Mouse (Mus musculus): ENCODE results near the gene Zfp541. TPM values are rescaled to one million over a fixed set of nuclear protein-coding genes. Genes with fewer than 3 reads are reported as not detected.

Gene Zfp541
- polyA plus RNA-seq, 1 experiment from 2014 or later: 0.14 TPM

DNA sequence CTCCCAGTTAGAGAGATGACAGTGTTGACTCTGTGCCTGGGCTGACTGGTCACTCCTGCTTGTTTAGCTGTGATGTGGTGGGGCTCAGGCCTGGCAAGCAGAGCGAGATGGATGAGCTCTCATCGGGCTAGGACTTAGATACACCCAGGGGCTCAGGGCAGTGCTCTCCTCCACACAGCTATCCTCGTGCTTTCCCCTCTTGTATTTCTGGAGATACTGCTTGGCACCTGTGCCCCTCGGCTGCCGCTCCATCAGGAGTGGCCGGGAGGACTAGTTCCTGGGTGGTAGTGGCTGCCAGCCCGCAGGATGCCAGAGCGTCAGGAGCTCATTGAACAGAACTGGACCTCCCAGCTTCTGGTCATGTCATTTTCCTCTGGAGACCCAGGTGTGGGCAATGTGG, 48.5 kb downstream of the Zfp541 start:
- no peaks in the 10 kb centered on the region for H3K4me1 ChIP-seq (replicated peaks; ENCODE audit: control insufficient read depth, insufficient read depth, low read length)
- no peak overlapping the region for H3K9ac ChIP-seq (replicated peaks; ENCODE audit: low read depth, low read length)
- no peak for ATAC-seq
- no peaks in the 10 kb centered on the region for H3K9me3 ChIP-seq (ENCODE audit: control insufficient read depth, low read length)
- no peak overlapping the region for H3K27ac ChIP-seq (ENCODE audit: low read length)
- peaks cover 12% of the 10 kb centered on the region for H3K36me3 ChIP-seq (ENCODE audit: control insufficient read depth, insufficient read depth)
- 95% methylated on average over 8 of the region's 8 CpGs for WGBS
- H3K27me3 ChIP-seq (replicated peaks; ENCODE audit: control insufficient read depth, insufficient read depth, low read length): no peaks in the 10 kb centered on the region
- H3K4me2 ChIP-seq (ENCODE audit: low read length): no peak overlapping the region
- H3K4me3 ChIP-seq (replicated peaks; ENCODE audit: low read length): no peak overlapping the region

DNA sequence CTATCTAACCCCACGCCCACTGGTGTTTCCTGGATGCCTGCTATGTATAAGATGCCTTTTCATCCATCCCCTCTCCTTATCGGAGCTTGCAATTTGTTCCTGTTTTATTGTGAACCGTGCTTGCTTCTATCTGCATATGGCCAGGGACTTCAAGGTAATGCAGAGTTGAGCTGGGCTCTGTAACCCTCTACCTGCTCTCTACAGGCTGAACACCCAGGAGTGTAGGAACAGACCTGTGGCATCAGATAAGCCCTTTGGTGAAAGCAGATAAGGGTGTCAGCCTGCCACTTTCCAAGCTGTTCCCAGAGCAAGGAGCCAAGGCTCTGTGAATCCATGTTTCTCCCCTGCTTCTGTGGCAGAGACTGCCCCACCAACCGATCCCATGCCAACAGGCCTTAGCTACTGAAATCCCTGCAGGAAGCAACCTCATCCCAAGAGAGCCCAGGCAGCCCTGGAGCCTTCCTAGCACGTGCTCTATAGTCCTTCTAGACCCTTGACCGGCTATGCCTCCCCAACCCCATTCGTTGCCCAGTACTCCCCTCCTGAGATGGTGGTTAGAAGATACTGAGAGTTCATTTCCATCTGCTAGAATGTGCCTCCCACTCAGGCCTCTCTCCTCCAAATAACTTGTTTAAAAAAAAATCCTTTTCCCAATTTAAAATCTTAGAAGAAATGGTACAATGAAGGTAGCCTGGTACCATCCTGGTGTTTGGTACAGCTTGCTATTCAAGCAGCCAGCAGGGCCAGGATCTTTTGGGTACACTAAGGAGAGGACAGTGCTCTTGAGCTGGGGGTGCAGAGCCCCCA, 49.9 kb downstream of the Zfp541 start:
- 88% methylated on average over 7 of the region's 7 CpGs for WGBS
- H3K9ac ChIP-seq (replicated peaks; ENCODE audit: low read depth, low read length): no peak overlapping the region
- H3K36me3 ChIP-seq (ENCODE audit: control insufficient read depth, insufficient read depth): peaks cover 14% of the 10 kb centered on the region
- H3K4me1 ChIP-seq (replicated peaks; ENCODE audit: control insufficient read depth, insufficient read depth, low read length): no peaks in the 10 kb centered on the region
- no peak overlapping the region for H3K4me3 ChIP-seq (replicated peaks; ENCODE audit: low read length)
- H3K27me3 ChIP-seq (replicated peaks; ENCODE audit: control insufficient read depth, insufficient read depth, low read length): no peaks in the 10 kb centered on the region
- H3K27ac ChIP-seq (ENCODE audit: low read length): no peak overlapping the region
- no peak overlapping the region for H3K4me2 ChIP-seq (ENCODE audit: low read length)
- H3K9me3 ChIP-seq (ENCODE audit: control insufficient read depth, low read length): no peaks in the 10 kb centered on the region
- ATAC-seq: no peak

DNA sequence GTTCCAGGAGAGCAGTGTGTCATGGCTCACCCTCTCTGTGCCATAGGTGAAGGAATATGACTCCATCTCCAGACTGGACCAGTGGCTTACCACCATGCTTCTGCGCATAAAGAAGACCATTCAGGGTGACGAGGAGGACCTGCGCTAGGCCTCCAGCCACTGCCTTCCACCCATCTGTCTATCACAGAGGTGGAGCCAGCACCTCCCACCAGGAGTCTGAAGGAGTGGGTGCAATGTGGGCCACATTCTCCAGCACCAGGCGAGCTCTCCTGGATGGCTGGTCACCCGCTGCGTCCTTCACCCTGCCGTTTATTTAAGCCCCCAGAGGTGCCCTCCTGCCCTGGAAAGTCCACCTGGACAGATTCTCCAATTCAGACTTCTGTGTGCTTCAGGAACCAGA, 54.8 kb downstream of the Zfp541 start:
- H3K4me2 ChIP-seq (ENCODE audit: low read length): no peak overlapping the region
- no peak overlapping the region for H3K9ac ChIP-seq (replicated peaks; ENCODE audit: low read depth, low read length)
- WGBS: 97% methylated on average over 7 of the region's 7 CpGs
- H3K27me3 ChIP-seq (replicated peaks; ENCODE audit: control insufficient read depth, insufficient read depth, low read length): no peaks in the 10 kb centered on the region
- no peak overlapping the region for H3K27ac ChIP-seq (ENCODE audit: low read length)
- H3K4me3 ChIP-seq (replicated peaks; ENCODE audit: low read length): no peak overlapping the region
- H3K4me1 ChIP-seq (replicated peaks; ENCODE audit: control insufficient read depth, insufficient read depth, low read length): peaks cover 9% of the 10 kb centered on the region
- no peaks in the 10 kb centered on the region for H3K9me3 ChIP-seq (ENCODE audit: control insufficient read depth, low read length)
- peaks cover 16% of the 10 kb centered on the region for H3K36me3 ChIP-seq (ENCODE audit: control insufficient read depth, insufficient read depth)
- ATAC-seq: no peak

DNA sequence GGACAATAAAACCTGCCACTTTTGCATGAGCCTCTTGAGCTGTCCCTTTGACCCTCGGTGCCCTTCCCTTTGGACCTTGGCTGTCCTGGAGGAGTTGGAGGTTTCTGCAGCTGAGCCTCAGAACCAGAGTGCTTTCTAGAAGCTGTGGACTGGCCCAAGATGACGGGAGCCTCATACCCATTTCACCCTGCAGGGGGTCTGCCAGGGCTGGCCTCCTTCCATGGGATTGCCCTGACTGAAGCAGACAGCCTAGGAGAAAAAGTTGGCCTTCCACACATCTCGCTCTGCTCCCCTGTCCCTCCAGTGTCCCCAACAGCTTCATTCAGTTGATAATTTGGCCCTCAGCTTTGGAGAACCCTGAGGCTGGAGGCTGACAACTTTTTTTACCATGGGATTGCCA, 55.5 kb downstream of the Zfp541 start:
- no peaks in the 10 kb centered on the region for H3K27me3 ChIP-seq (replicated peaks; ENCODE audit: control insufficient read depth, insufficient read depth, low read length)
- H3K4me1 ChIP-seq (replicated peaks; ENCODE audit: control insufficient read depth, insufficient read depth, low read length): peaks cover 9% of the 10 kb centered on the region
- H3K9ac ChIP-seq (replicated peaks; ENCODE audit: low read depth, low read length): no peak overlapping the region
- 75% methylated on average over 3 of the region's 3 CpGs for WGBS
- ATAC-seq: no peak
- H3K27ac ChIP-seq (ENCODE audit: low read length): no peak overlapping the region
- H3K4me2 ChIP-seq (ENCODE audit: low read length): no peak overlapping the region
- H3K9me3 ChIP-seq (ENCODE audit: control insufficient read depth, low read length): no peaks in the 10 kb centered on the region
- peaks cover 16% of the 10 kb centered on the region for H3K36me3 ChIP-seq (ENCODE audit: control insufficient read depth, insufficient read depth)
- no peak overlapping the region for H3K4me3 ChIP-seq (replicated peaks; ENCODE audit: low read length)

DNA sequence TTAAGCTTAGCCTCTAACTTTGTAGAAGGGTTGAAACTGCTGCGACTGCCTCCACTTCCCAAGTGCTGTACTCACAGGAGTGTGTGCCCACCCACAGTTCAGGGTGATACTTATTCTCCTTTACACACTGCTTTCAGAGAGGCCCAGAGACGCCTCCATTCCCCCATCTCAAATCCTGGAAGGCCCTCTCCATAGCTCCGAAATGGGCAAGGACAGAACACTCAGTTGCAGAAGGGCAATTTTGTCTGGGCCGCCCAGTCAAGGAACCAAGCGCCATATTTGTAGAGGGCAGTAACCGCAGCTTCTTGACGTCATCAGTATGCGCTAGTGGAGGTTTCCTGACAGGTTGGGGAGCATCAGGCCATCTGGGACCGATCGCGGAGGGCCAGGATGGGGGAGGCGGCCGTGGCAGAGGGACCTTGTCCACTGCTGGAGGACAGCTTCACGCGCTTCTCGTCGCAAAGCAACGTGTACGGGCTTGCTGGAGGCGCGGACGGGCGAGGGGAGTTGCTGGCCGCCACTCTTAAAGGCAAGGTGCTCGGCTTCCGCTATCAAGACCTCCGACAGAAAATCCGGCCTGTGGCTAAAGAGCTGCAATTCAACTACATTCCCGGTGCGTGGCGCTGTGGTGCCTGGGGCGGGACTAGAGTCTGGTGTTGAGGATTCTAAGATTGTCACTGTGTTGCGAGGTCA, 58.1 kb downstream of the Zfp541 start, which contains the start of gene Kptn:
Gene Kptn, plus strand, starts transcription at position 327 of the 693 bp plus-strand sequence.
- 1% methylated on average over 33 of the region's 33 CpGs for WGBS

DNA sequence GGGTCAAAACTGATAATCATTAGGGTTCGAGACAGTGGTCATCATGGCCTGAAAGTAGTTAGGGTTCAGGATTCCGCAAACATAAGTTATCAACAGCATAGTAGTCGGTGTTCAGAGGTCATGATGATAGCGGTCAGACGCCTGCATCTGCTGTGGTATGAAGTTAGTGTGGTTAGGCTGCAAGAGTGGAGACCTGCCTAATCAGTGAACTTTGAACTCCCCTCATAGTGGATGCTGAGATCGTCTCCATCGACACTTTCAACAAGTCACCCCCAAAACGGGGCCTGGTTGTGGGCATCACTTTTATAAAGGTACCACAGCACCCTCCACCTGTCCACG, 58.6 kb downstream of the Zfp541 start:
- Histone ChIP-seq H3K27me3 (replicated peaks; ENCODE audit: control insufficient read depth, insufficient read depth, low read length) (no peaks in the 10 kb centered on the region), H3K27ac (ENCODE audit: low read length) (no peak overlapping the region; the same call in 1 of the 2 replicates), H3K4me3 (replicated peaks; ENCODE audit: low read length) (peak overlapping the region; percentile 68), H3K4me2 (ENCODE audit: low read length) (peak overlapping the region; percentile 60), H3K9ac (replicated peaks; ENCODE audit: low read depth, low read length) (peak overlapping the region; percentile 73), H3K36me3 (ENCODE audit: control insufficient read depth, insufficient read depth) (peaks cover 6% of the 10 kb centered on the region; the same call in 1 of the 2 replicates), H3K9me3 (ENCODE audit: control insufficient read depth, low read length) (no peaks in the 10 kb centered on the region), H3K4me1 (replicated peaks; ENCODE audit: control insufficient read depth, insufficient read depth, low read length) (peaks cover 9% of the 10 kb centered on the region)
- peak; percentile 16; the same call in 1 of the 2 replicates for ATAC-seq
- 50% methylated on average over 9 of the region's 9 CpGs for WGBS

More for the DNA sequence above, 58.1 kb downstream of the Zfp541 start, which contains the start of gene Kptn:
- no peaks in the 10 kb centered on the region for H3K9me3 ChIP-seq (ENCODE audit: control insufficient read depth, low read length)
- no peaks in the 10 kb centered on the region for H3K27me3 ChIP-seq (replicated peaks; ENCODE audit: control insufficient read depth, insufficient read depth, low read length)
- H3K4me1 ChIP-seq (replicated peaks; ENCODE audit: control insufficient read depth, insufficient read depth, low read length): peaks cover 9% of the 10 kb centered on the region
- H3K4me3 ChIP-seq (replicated peaks; ENCODE audit: low read length): peak within 1 kb of the TSS; percentile 68
- ATAC-seq: peak; percentile 90
- peaks cover 7% of the 10 kb centered on the region; the same call in 1 of the 2 replicates for H3K36me3 ChIP-seq (ENCODE audit: control insufficient read depth, insufficient read depth)
- peak within 1 kb of the TSS; percentile 81 for H3K27ac ChIP-seq (ENCODE audit: low read length)
- peak within 1 kb of the TSS; percentile 73 for H3K9ac ChIP-seq (replicated peaks; ENCODE audit: low read depth, low read length)
- H3K4me2 ChIP-seq (ENCODE audit: low read length): peak within 1 kb of the TSS; percentile 60

DNA sequence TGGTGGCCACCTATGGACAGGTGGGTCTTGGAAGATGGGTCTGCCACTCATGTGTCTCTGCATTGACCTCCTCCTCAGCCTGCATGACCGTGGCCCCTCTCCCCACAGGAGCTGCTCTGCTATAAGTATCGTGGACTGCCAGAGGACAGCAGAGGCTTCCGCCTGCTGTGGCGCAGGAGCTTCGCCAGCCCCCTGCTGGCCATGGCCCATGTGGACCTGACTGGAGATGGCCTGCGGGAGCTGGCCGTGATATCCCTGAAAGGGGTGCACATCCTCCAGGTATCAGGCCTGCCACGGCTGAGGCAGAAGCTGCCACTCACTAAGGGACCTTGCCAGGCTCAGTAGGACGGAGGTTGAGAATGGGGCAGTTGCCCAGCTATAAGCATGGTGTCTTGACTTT, 64.2 kb downstream of the Zfp541 start:
- no peak for ATAC-seq
- no peaks in the 10 kb centered on the region for H3K36me3 ChIP-seq (ENCODE audit: control insufficient read depth, insufficient read depth)
- no peak overlapping the region for H3K4me2 ChIP-seq (ENCODE audit: low read length)
- H3K9me3 ChIP-seq (ENCODE audit: control insufficient read depth, low read length): no peaks in the 10 kb centered on the region
- H3K4me3 ChIP-seq (replicated peaks; ENCODE audit: low read length): no peak overlapping the region
- H3K9ac ChIP-seq (replicated peaks; ENCODE audit: low read depth, low read length): no peak overlapping the region
- WGBS: 83% methylated on average over 9 of the region's 9 CpGs
- no peak overlapping the region for H3K27ac ChIP-seq (ENCODE audit: low read length)
- H3K27me3 ChIP-seq (replicated peaks; ENCODE audit: control insufficient read depth, insufficient read depth, low read length): no peaks in the 10 kb centered on the region
- peaks cover 17% of the 10 kb centered on the region for H3K4me1 ChIP-seq (replicated peaks; ENCODE audit: control insufficient read depth, insufficient read depth, low read length)

DNA sequence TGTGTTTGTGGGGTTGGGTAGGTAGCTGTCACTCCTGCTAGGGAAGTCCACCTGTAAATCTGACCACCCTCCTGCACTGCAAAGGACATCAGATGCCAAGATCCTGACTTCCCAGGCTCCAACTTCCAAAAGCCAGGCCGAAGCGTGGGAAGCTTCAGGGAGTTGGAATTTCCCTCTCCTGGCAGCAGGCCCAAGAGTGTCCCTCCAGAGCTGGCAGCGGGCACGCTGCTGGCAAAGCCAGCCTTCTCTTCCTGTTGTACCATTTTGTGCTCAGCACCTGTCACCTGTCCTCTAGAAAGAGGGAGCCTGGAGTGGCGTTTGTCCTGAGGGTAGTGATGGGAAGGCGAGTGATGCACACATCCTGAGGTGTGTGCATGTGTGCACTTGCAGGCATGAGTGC, 66.7 kb downstream of the Zfp541 start:
- H3K4me3 ChIP-seq (replicated peaks; ENCODE audit: low read length): no peak overlapping the region
- WGBS: 62% methylated on average over 6 of the region's 6 CpGs
- no peak overlapping the region for H3K4me2 ChIP-seq (ENCODE audit: low read length)
- peaks cover 41% of the 10 kb centered on the region for H3K4me1 ChIP-seq (replicated peaks; ENCODE audit: control insufficient read depth, insufficient read depth, low read length)
- H3K36me3 ChIP-seq (ENCODE audit: control insufficient read depth, insufficient read depth): no peaks in the 10 kb centered on the region
- no peak overlapping the region for H3K27ac ChIP-seq (ENCODE audit: low read length)
- H3K9ac ChIP-seq (replicated peaks; ENCODE audit: low read depth, low read length): no peak overlapping the region
- ATAC-seq: no peak
- H3K9me3 ChIP-seq (ENCODE audit: control insufficient read depth, low read length): no peaks in the 10 kb centered on the region
- no peaks in the 10 kb centered on the region for H3K27me3 ChIP-seq (replicated peaks; ENCODE audit: control insufficient read depth, insufficient read depth, low read length)

DNA sequence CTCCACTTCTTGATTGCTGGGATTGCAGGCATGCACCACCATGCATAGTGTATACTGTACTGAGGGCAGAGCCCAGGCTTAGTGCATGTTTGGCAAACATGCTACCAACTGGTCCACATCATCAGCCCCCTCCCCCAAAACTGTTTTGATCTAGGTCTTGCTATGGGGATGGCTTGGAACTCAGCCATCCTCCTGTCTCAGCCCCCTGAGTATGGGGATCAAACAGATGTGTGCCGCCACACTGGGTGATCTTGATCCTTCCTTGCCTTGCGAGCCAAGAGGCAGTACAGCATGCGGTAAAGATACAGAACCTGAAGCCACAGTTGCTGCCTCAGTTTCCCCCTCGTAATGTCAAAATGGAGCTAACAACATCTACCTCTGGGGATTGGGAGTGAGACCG, 67.3 kb downstream of the Zfp541 start:
- WGBS: 60% methylated on average over 5 of the region's 5 CpGs
- no peaks in the 10 kb centered on the region for H3K36me3 ChIP-seq (ENCODE audit: control insufficient read depth, insufficient read depth)
- peaks cover 47% of the 10 kb centered on the region for H3K4me1 ChIP-seq (replicated peaks; ENCODE audit: control insufficient read depth, insufficient read depth, low read length)
- no peaks in the 10 kb centered on the region for H3K27me3 ChIP-seq (replicated peaks; ENCODE audit: control insufficient read depth, insufficient read depth, low read length)
- H3K27ac ChIP-seq (ENCODE audit: low read length): no peak overlapping the region
- no peaks in the 10 kb centered on the region for H3K9me3 ChIP-seq (ENCODE audit: control insufficient read depth, low read length)
- peak overlapping the region; percentile 69 for H3K4me2 ChIP-seq (ENCODE audit: low read length)
- ATAC-seq: no peak
- peak overlapping the region; percentile 67 for H3K4me3 ChIP-seq (replicated peaks; ENCODE audit: low read length)
- peak overlapping the region; percentile 80; the same call in 1 of the 2 replicates for H3K9ac ChIP-seq (replicated peaks; ENCODE audit: low read depth, low read length)

Measured in forebrain, embryonic 16.5 days (tissue).